Mouse (Mus musculus) MEL (cell line): ENCODE data around the gene Bcr. TPM values are rescaled to one million over a fixed set of nuclear protein-coding genes. Genes with fewer than 3 reads are reported as not detected.

Source experiments
- DNase-seq: peaks from one replicate; pipeline ENCODE4 v3.0.0; 2011; ENCODE audit warnings: low read depth, low spot score
- H3K27ac ChIP-seq: 2 replicates; pipeline ENCODE4 v1.5.1; 2012; ENCODE audit warnings: low read depth, mild to moderate bottlenecking, control low read depth, low read length, moderate library complexity; ENCODE audit not compliant: control insufficient read depth
- H3K27me3 ChIP-seq, 2 experiments: fragments of 150-350 bp in 1 of 2; sonication (generic) in 1 of 2; 2 replicates each; pipeline ENCODE4 v1.6.1; 2012; ENCODE audit warnings: low read length in 2 of 2, mild to moderate bottlenecking in 2 of 2, improper control_type of control experiment in 1 of 2, moderate library complexity in 1 of 2; ENCODE audit not compliant: insufficient read depth in 2 of 2, control insufficient read depth in 1 of 2
- H3K36me3 ChIP-seq, 2 experiments: 2 replicates each; pipeline ENCODE4 v1.6.1; 2012 to 2014; ENCODE audit warnings: low read length in 2 of 2, improper control_type of control experiment in 1 of 2, inconsistent platforms in 1 of 2, mild to moderate bottlenecking in 1 of 2; ENCODE audit not compliant: insufficient read depth in 2 of 2, control insufficient read depth in 1 of 2
- H3K4me1 ChIP-seq, 2 experiments: fragments of 150-350 bp in 1 of 2; sonication (generic) in 1 of 2; 2 replicates each; pipeline ENCODE4 v1.6.1; 2012; ENCODE audit warnings: low read length in 2 of 2, improper control_type of control experiment in 1 of 2, mild to moderate bottlenecking in 1 of 2; ENCODE audit not compliant: insufficient read depth in 2 of 2, control insufficient read depth in 1 of 2
- H3K4me3 ChIP-seq, 2 experiments: fragments of 150-350 bp in 1 of 2; sonication (generic) in 1 of 2; 2 replicates each; pipeline ENCODE4 v1.5.1; 2012; ENCODE audit warnings: low read depth in 2 of 2, low read length in 2 of 2, mild to moderate bottlenecking in 2 of 2, moderate library complexity in 2 of 2, control low read depth in 1 of 2, improper control_type of control experiment in 1 of 2; ENCODE audit not compliant: control insufficient read depth in 1 of 2, insufficient read depth in 1 of 2
- H3K79me2 ChIP-seq: 2 replicates; pipeline ENCODE4 v1.6.1; 2012; ENCODE audit warnings: mild to moderate bottlenecking, low read length, moderate library complexity; ENCODE audit not compliant: control insufficient read depth, poor library complexity, insufficient read depth
- H3K9ac ChIP-seq: 2 replicates; pipeline ENCODE4 v1.6.1; 2012; ENCODE audit warnings: low read depth, mild to moderate bottlenecking, control low read depth, low read length, moderate library complexity; ENCODE audit not compliant: control insufficient read depth, poor library complexity, severe bottlenecking
- H3K9me3 ChIP-seq: fragments of 150-350 bp; sonication (generic); replicated peaks from 2 replicates; pipeline ENCODE4 v1.6.1; 2012; ENCODE audit warnings: mild to moderate bottlenecking, low read length, improper control_type of control experiment, moderate library complexity; ENCODE audit not compliant: insufficient read depth
- BHLHE40 ChIP-seq: IDR thresholded peaks from 2 replicates; pipeline ENCODE4 v1.6.1; 2012; ENCODE audit warnings: low read depth, mild to moderate bottlenecking, inconsistent platforms, low read length, improper control_type of control experiment, borderline replicate concordance
- CHD2 ChIP-seq: IDR thresholded peaks from 2 replicates; pipeline ENCODE4 v1.6.1; 2011; ENCODE audit warnings: low read length, improper control_type of control experiment
- E2F4 ChIP-seq: IDR thresholded peaks from 2 replicates; pipeline ENCODE4 v1.6.1; 2011; ENCODE audit warnings: low read depth, low read length, improper control_type of control experiment, borderline replicate concordance
- EP300 ChIP-seq, 2 experiments: IDR thresholded peaks; 2 replicates each; pipeline ENCODE4 v1.6.1; 2011; ENCODE audit warnings: improper control_type of control experiment in 2 of 2, low read length in 2 of 2, low read depth in 1 of 2, mild to moderate bottlenecking in 1 of 2
- ETS1 ChIP-seq: IDR thresholded peaks from 2 replicates; pipeline ENCODE4 v1.6.1; 2012; ENCODE audit warnings: low read depth, mild to moderate bottlenecking, inconsistent platforms, low read length, improper control_type of control experiment, moderate library complexity
- GABPA ChIP-seq: IDR thresholded peaks from 2 replicates; pipeline ENCODE4 v1.6.1; 2012; ENCODE audit warnings: low read depth, mild to moderate bottlenecking, inconsistent platforms, low read length, improper control_type of control experiment, moderate library complexity
- JUND ChIP-seq: IDR thresholded peaks from 2 replicates; pipeline ENCODE4 v1.6.1; 2011; ENCODE audit warnings: low read depth, mild to moderate bottlenecking, improper control_type of control experiment, low read length
- MYB ChIP-seq: IDR thresholded peaks from 2 replicates; pipeline ENCODE4 v1.6.1; 2011; ENCODE audit warnings: mild to moderate bottlenecking, low read depth, low read length, improper control_type of control experiment
- MYC ChIP-seq: IDR thresholded peaks from 2 replicates; pipeline ENCODE4 v1.6.1; 2011; ENCODE audit warnings: low read depth, mild to moderate bottlenecking, low read length, improper control_type of control experiment, moderate library complexity
- NELFE ChIP-seq: IDR thresholded peaks from 2 replicates; pipeline ENCODE4 v1.6.1; 2011; ENCODE audit warnings: low read depth, low read length, improper control_type of control experiment
- NRF1 ChIP-seq: IDR thresholded peaks from 2 replicates; pipeline ENCODE4 v1.6.1; 2014; ENCODE audit warnings: low read depth, mild to moderate bottlenecking, inconsistent platforms, low read length, improper control_type of control experiment, moderate library complexity; ENCODE audit not compliant: poor library complexity, insufficient read depth, severe bottlenecking
- POLR2AphosphoS2 ChIP-seq: IDR thresholded peaks from 2 replicates; pipeline ENCODE4 v1.6.1; 2011; ENCODE audit warnings: low read length, improper control_type of control experiment
- SIN3A ChIP-seq: IDR thresholded peaks from 2 replicates; pipeline ENCODE4 v1.6.1; 2012; ENCODE audit warnings: low read length, improper control_type of control experiment, inconsistent platforms
- TAL1 ChIP-seq: IDR thresholded peaks from 2 replicates; pipeline ENCODE4 v1.6.1; 2012; ENCODE audit warnings: mild to moderate bottlenecking, inconsistent platforms, low read length, moderate library complexity, mixed read lengths
- TBP ChIP-seq: IDR thresholded peaks from 2 replicates; pipeline ENCODE4 v1.8.0; 2011; ENCODE audit warnings: low read depth, low read length, improper control_type of control experiment
- TCF12 ChIP-seq: IDR thresholded peaks from 2 replicates; pipeline ENCODE4 v1.6.1; 2014; ENCODE audit warnings: low read depth, mild to moderate bottlenecking, inconsistent platforms, low read length, improper control_type of control experiment, moderate library complexity
- USF2 ChIP-seq, 2 experiments: IDR thresholded peaks; 2 replicates each; pipeline ENCODE4 v1.6.1; 2011 to 2012; ENCODE audit warnings: improper control_type of control experiment in 2 of 2, low read length in 2 of 2, borderline replicate concordance in 1 of 2, inconsistent platforms in 1 of 2, low read depth in 1 of 2, mild to moderate bottlenecking in 1 of 2; ENCODE audit not compliant: insufficient read depth in 1 of 2
- ZC3H11A ChIP-seq: IDR thresholded peaks from 2 replicates; pipeline ENCODE4 v1.6.1; 2012; ENCODE audit warnings: low read depth, mild to moderate bottlenecking, inconsistent platforms, low read length, improper control_type of control experiment
- ZKSCAN1 ChIP-seq: IDR thresholded peaks from 2 replicates; pipeline ENCODE4 v1.6.1; 2012; ENCODE audit warnings: low read depth, mild to moderate bottlenecking, inconsistent platforms, low read length, improper control_type of control experiment, moderate library complexity
- ZMIZ1 ChIP-seq: IDR thresholded peaks from 2 replicates; pipeline ENCODE4 v1.6.1; 2012; ENCODE audit warnings: low read depth, mild to moderate bottlenecking, inconsistent platforms, low read length, improper control_type of control experiment, moderate library complexity
- polyA plus RNA-seq, 2 experiments: library from polyadenylated mRNA; stranded (reverse) in 1 of 2; unstranded in 1 of 2; fragments of >175 nt in 1 of 2; fragments of >200 nt in 1 of 2; gene quantifications; 2 replicates each; pipeline versions ENCODE4 v1.2.1 to v1.2.4; 2012; ENCODE audit warnings: low replicate concordance in 2 of 2, low read depth in 1 of 2; ENCODE audit not compliant: insufficient read length in 2 of 2, insufficient read depth in 1 of 2, missing spikeins in 1 of 2
- total RNA-seq: library from RNA; depleted of rRNA; stranded (reverse); fragments of 300-350 nt; gene quantifications from 2 replicates; pipeline ENCODE4 v1.2.3, GENCODE M21; 2012

Bcr gene
- total and polyA plus RNA-seq, 3 experiments: not detected

DNA sequence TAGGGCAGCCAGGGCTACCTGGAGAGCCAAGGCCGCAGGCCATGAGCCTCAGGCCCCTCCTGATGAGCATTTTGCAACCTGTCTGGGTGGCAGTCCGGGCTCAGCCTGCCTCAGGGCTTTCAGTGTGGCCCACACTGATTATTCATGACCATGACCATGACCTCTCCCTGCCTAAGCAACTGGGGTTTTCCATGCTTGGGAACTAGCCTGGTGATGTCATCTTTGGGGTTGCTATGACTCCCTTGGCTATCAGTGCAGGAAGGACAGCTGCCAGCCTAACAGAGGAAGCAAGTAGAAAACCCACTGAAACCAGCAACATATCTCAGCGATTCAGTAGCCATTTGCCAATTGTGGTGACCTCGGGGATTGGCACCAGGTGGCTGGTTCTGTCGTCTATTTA, 60.6 kb downstream of the Bcr start:
- DNase-seq: no peak
- no peaks in the 10 kb centered on the region for H3K36me3 ChIP-seq
- H3K4me1 ChIP-seq: no peaks in the 10 kb centered on the region
- no peaks in the 10 kb centered on the region for H3K27me3 ChIP-seq
- no peak for TF ChIP-seq SIN3A
- TF ChIP-seq GABPA: no peak
- TF ChIP-seq ZMIZ1: no peak
- no peak for TF ChIP-seq ETS1
- TF ChIP-seq TCF12: no peak
- TF ChIP-seq CHD2: no peak
- no peak for TF ChIP-seq POLR2AphosphoS2
- no peak overlapping the region for H3K4me3 ChIP-seq
- H3K9me3 ChIP-seq: no peaks in the 10 kb centered on the region
- H3K9ac ChIP-seq: no peak overlapping the region
- no peak overlapping the region for H3K27ac ChIP-seq
- no peaks in the 10 kb centered on the region for H3K79me2 ChIP-seq

DNA sequence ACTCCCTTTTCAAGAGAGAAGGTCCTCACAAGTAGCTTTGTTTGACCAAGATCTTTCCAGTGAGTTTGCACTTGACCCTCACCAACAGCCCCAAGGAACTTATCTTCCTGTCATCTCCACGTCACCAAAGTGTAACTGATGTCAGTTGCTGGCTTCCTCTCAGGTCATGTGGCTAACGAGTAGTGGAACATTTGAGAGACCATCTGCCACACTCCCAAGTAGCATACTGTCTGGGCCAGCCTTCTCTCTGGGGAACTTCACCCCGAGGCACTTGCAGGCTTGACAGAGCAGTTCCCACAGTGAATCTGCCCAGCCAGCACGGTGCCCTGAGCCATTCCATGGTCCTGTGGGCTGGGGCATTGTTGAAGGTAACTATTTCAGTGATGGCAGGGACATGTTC, 65.2 kb downstream of the Bcr start:
- H3K4me3 ChIP-seq: no peak overlapping the region
- no peak overlapping the region for H3K27ac ChIP-seq
- no peaks in the 10 kb centered on the region for H3K4me1 ChIP-seq
- no peaks in the 10 kb centered on the region for H3K36me3 ChIP-seq
- no peaks in the 10 kb centered on the region for H3K79me2 ChIP-seq
- no peaks in the 10 kb centered on the region for H3K27me3 ChIP-seq
- DNase-seq: no peak
- H3K9ac ChIP-seq: no peak overlapping the region
- TF ChIP-seq TBP (no peak), NRF1 (no peak), NELFE (no peak), JUND (no peak), ZC3H11A (no peak), MYC (no peak), MYB (no peak), TCF12 (no peak), ZKSCAN1 (no peak), POLR2AphosphoS2 (no peak), TAL1 (no peak), E2F4 (no peak), SIN3A (no peak), BHLHE40 (no peak), ETS1 (no peak), USF2 (IDR thresholded peaks at IDR 0.05; ENCODE audit: borderline replicate concordance in 1 of 2, insufficient read depth in 1 of 2, low read depth in 1 of 2, low read length in 2 of 2) (no peak), EP300 (IDR thresholded peaks at IDR 0.05; ENCODE audit: low read depth in 1 of 2, low read length in 2 of 2) (no peak)
- no peaks in the 10 kb centered on the region for H3K9me3 ChIP-seq
